Mouse (Mus musculus) spleen, adult 12 weeks (tissue): ENCODE data around the gene Smg5.

Experiments
- DNase-seq: peaks from one replicate; pipeline ENCODE4 v3.0.0; 2022; ENCODE audit warnings: low spot score

Smg5 gene

DNA sequence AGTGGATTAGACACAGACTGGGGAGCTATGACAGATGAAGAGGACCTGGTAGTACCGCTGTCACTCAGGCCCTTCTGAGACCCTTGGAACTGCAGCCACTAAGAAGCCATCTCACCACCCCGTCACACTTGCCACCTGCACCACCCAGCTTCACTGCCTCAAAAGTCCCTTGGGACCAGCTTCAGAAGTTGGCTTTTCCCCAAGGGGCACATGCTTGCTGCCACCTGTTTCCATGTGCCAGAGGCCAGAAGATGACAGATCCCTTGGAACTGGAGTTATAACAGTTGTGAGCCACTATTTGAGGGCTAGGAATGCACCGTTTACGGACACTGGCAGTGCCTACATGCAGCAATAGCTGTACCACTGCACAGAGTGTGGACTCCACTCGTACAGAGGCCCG is 59.2 kb downstream of the Smg5 start:
- DNase-seq = peak; percentile 26

DNA sequence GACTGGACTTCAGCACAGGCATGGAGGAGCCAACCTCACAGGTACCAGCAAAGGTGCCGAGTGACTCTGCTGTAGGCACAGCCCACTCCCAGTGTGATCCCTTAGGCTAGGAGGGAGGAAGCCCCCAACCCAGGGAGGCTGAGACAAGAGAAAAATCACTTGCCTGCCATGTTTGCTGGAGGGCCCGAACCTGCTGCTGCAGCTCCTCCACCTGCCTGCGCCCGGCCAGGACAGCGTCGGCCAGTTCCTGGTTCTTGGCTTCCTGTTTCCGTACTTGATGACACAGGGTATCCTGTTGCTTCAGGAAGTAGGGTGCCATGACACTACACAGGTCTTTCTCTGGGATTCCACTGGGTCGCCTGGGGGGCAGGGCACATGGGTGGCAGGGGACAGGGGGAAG is 59.7 kb downstream of the Smg5 start:
- no peak for DNase-seq

DNA sequence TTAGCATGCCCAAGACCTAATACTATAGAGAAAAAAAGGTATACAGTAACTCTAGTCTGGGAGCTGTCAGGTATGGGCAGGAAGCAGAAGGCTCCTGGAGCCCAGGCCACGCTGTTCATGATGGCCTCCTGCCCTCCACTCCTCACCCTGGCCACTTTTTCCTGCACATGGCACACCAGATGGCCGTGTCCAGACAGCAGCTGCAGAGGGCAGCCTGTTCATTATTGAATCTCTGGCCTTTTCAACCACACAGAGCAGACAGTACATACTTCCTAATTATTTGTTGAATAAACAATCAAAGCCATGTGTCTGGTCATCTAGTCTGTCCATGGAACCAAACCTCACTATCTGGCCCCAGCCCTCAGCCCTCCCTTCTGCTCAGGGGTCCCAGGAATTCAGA is 62.6 kb downstream of the Smg5 start:
- DNase-seq = no peak

DNA sequence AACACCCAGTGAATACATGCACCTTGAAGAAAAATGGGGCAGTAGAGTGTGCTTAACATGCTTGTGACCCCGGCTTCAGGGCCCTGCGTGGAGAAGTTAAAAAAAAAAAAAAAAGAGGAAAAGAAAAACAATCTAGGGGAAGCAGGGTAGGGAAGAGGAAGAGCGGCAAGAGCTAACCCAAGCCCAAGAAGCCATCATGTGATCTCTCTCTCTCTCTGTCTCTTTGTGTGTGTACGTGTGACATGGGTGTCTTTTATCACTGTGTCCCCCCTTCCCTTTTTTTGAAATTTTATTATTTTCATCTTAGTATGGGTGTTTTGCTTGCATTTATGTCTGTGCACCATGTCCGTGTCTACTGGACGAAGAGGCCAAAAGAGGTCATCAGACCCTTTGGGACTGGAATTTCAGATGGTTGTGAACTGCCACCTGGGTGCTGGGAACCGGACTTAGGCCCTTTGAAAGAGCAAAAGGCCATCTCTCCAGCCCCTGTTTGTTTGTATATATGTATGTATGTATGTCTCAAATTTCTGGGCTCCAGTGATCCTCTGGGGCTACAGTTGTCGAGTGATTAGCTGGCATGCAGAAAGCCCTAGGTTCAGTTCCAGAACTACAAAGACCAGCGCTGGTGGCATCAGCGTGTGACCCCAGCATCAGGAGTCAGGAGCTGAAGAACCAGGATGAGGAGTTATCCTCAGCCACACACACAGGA is 67.6 kb downstream of the Smg5 start:
- DNase-seq = no peak

DNA sequence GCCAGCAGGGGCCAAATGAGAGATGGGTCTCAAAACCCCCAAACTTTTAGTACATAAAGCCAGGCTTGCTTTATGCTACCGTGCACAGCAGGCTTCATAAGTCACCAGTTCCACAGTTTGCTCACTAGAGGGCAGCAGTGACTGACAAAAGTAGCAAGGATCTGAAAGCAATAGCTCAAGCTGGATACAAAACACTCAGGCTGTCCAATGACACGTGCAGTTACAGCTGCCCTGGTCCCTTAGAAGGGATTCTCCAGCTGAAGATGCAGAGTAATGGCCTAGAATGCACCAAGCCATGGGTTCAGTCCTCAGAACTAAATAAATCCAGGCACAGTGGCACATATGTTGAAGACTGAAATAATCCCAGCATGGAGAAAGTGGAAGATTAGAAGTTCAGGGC is 71.0 kb downstream of the Smg5 start:
- peak; percentile 58 for DNase-seq

DNA sequence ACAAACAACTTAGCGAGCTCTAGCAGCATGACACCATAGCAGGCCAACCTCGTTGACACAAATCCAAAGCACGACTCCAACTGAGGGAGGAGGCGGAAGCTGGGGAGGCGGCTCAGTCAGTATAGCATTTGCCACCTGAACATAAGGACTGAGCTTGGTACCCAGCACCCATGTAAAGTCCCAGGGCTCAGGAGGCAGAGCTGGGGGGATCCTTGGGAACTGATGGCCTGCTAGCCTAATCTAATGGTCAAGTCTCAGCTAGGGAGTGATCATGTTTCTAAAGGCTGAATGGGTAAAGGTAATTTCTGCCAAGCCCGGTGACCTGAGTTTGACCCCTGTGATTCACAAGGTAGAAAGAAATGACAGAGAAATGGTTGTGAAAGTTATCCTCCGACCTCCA is 71.5 kb downstream of the Smg5 start:
- no peak for DNase-seq

DNA sequence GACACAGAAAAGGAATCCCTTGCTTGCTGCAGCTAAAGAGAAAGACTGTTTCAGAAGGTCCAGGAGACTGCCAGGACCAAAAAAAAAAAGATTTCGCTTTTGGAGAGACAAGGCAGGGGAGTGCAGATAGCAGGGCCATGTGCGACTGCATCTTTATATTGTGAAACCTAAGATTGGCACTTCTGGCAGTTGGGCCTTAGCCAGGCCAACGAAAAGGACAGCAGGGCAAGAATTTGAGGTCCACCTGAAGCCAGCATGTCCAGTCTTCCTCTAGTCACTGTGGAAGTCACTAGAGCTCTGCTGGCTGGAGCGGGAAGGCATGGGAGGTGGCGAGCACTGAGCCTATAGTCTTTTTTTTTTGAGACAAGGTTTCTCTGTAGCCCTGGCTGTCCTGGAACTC is 72.9 kb downstream of the Smg5 start:
- no peak for DNase-seq

DNA sequence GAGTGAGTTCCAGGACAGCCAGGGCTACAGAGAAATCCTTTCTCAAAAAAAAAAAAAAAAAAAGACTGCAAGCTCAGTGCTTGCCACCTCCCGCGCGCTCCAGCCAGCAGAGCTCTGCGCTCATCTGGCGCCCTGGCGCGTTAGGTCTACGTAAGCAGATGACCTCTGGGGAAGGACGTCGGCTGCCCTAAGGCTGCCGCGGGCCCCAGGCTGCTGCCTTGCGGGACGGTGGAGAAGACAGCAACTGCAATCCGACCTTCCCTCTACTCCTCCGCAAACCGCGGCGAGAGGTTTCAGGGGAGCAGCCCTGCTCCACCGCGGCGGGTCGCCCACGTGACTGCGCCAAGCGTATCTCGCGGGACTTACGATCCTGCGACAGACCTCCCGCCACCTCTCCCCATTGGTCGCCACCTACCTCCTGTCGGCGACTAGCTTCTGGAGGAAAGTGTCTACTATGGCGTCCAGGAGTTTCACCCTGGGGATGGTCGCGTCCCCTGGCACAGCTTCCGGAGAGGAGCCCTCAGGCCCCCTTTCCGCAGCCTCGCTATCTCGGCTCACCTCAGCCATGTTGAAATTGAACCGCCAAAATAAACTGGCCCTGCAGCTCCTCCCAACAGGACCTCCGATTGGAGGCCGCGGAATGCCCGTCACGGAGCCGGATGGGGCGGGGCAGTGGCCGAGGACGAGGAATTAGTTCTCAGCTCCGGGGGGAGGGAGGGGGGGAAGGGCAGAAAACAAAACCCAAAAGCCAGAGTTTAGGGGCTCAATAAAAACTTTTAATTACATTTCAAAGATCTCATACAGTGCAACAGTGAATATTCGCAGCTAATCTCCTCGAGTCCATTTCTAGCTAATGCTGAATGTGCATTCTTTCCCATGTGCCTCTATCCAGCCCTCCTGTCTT is 73.9 kb downstream of the Smg5 start, which contains the start of gene Pmf1:
Pmf1 (minus strand) TSS at position 591 of the 904 bp plus-strand sequence.
- peak; percentile 89 for DNase-seq

DNA sequence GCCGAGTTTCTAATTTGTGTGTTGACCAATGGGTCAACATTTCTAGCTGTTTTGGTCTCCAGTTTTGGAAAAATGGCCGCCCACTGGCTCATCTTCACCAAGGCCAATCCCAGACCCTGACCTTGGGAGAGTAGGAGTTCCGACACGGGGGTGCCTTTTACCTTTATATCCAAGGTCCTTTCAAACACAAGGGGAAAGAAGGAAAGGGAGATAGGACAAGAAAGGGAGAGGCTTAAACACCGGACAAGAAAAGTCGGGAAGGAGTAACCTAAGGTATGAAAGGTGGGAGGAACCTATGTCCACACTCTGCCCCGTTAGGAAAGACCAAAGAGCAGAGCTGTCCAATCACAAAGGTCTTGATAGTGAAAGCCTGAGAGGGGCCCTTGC is 74.6 kb downstream of the Smg5 start:
- no peak for DNase-seq

DNA sequence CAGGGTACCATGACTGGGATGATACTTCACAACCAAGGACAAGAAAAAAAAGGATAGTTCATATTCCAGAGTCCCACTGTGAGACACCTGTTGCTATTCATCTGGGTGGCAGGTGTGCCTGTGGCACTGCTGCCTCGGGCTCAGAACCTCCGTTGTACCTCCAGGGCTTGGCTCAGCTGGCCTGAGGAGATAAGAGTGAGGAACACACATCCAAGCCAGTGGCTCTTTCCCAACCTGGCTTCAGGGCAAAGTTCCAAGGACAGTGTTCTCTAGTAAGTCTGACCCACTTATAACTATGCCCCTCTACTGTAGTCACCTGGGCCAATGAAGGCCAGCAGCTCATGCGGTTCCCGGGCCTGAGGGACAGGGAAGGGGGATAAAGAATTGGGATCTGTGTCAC is 75.6 kb downstream of the Smg5 start:
- DNase-seq = peak; percentile 55
